Mouse (Mus musculus) lung, postnatal 0 days (tissue): ENCODE results near the gene Trf.

Source experiments
- CTCF ChIP-seq: IDR thresholded peaks from 2 replicates; pipeline ENCODE4 v1.5.1; 2016; ENCODE audit warnings: antibody characterized with exemption, mild to moderate bottlenecking
- EP300 ChIP-seq: IDR thresholded peaks from 2 replicates; pipeline ENCODE4 v1.6.1; 2016; ENCODE audit warnings: antibody characterized with exemption, mild to moderate bottlenecking, control low read depth

DNA sequence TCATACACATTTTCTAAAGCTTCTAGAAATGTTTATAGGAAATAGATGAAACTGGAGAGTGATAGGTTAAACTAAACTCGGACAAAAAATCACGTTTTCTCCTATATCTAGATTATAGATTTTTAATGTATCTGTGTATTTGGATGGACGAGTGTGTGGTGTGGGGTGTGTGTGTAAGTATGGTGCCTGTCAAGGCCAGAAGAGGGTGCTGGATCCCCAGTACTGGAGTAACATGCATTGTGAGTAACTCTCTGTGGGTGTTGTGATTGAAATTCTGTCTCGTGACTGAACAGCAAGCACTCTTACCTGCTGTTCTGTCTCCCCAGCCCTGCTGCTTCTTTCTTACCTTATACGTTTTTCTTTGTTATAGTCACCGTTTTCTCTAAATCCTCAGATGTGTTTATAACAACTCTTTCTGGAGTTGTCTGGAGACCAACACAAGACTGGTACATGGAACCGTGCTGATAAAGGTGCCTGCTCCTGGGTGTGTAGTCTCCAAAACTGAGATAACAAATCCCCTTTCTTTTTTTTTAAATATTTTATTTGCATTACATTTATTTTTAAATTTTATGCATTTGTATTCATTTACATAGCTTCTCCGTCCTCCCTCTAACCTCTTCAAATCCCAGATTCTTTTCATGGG is 16.4 kb upstream of the Trf start:
- TF ChIP-seq CTCF = peak; percentile 38
- TF ChIP-seq EP300 = no peak
